Mouse (Mus musculus) lung, postnatal 0 days (tissue): Measurements from ENCODE around the gene Mcl1. TPM values are rescaled to one million over a fixed set of nuclear protein-coding genes. Genes with fewer than 3 reads are reported as not detected.
A peak's percentile ranks its signal among the peaks of the same experiment; 100 is the strongest.
"Not testable (repeated sequence)": the region's sequence is repeated elsewhere in the genome, so short reads cannot be mapped to it uniquely, and the experiment has no call there.

Experiments
- ATAC-seq: fragments of 200-750 bp; cut with Nextera tagmentation; 2 replicates; pipeline ENCODE4 v1.8.0; 2017; ENCODE audit warnings: moderate library complexity
- DNase-seq: peaks from one replicate; pipeline ENCODE4 v3.0.0-alpha.2; 2016; ENCODE audit warnings: low spot score
- H3K27ac ChIP-seq: fragments of 300-500 bp; sonication (generic); 2 replicates; pipeline ENCODE4 v1.5.1; 2014; ENCODE audit warnings: antibody characterized with exemption, mild to moderate bottlenecking, low read length, mixed read lengths
- H3K27me3 ChIP-seq: fragments of 300-500 bp; sonication (generic); replicated peaks from 2 replicates; pipeline ENCODE4 v1.6.1; 2014; ENCODE audit warnings: low read length, mixed read lengths; ENCODE audit not compliant: insufficient read depth
- H3K36me3 ChIP-seq: fragments of 300-500 bp; sonication (generic); 2 replicates; pipeline ENCODE4 v1.6.1; 2014; ENCODE audit warnings: low read length, mixed read lengths; ENCODE audit not compliant: insufficient read depth
- H3K4me1 ChIP-seq: fragments of 300-500 bp; sonication (generic); 2 replicates; pipeline ENCODE4 v1.6.1; 2014; ENCODE audit warnings: antibody characterized with exemption, low read depth, low read length, mixed read lengths; ENCODE audit not compliant: insufficient read depth
- H3K4me2 ChIP-seq: fragments of 300-500 bp; sonication (generic); replicated peaks from 2 replicates; pipeline ENCODE4 v1.6.1; 2014; ENCODE audit warnings: low read depth, mild to moderate bottlenecking, low read length, moderate library complexity, mixed read lengths
- H3K4me3 ChIP-seq: fragments of 300-500 bp; sonication (generic); 2 replicates; pipeline ENCODE4 v1.5.1; 2014; ENCODE audit warnings: low read depth, low read length
- H3K9ac ChIP-seq: fragments of 300-500 bp; sonication (generic); replicated peaks from 2 replicates; pipeline ENCODE4 v1.6.1; 2014; ENCODE audit warnings: low read depth, mild to moderate bottlenecking
- H3K9me3 ChIP-seq: fragments of 300-500 bp; sonication (generic); 2 replicates; pipeline ENCODE4 v1.6.1; 2016; ENCODE audit warnings: low read length, mixed read lengths
- CTCF ChIP-seq: IDR thresholded peaks from 2 replicates; pipeline ENCODE4 v1.5.1; 2016; ENCODE audit warnings: antibody characterized with exemption, mild to moderate bottlenecking
- EP300 ChIP-seq: IDR thresholded peaks from 2 replicates; pipeline ENCODE4 v1.6.1; 2016; ENCODE audit warnings: antibody characterized with exemption, mild to moderate bottlenecking, control low read depth
- WGBS: fragments of 180-500 bp; shearing (Covaris S2); extraction: QIAGEN DNeasy Blood & Tissue Kit; methylation state at CpG from one replicate; pipeline ENCODE4 v1.1.7; 2014; 5-methylcytosine and 5-hydroxymethylcytosine counted together
- polyA plus RNA-seq: library from polyadenylated mRNA; unstranded; fragments of >200 nt; fragmentation: Nextera tagmentation; extraction: Ambion mirVana; gene quantifications from 2 replicates; pipeline ENCODE4 v1.2.1, GENCODE M21; 2015

Gene Mcl1
- polyA plus RNA-seq, 1 experiment from 2014 or later: 101 TPM

- 0 out of 2 replicates have a peak overlapping the region, but pooled peaks have one; percentile 3 for H3K4me2 ChIP-seq
- H3K27me3 ChIP-seq: no peaks in the 10 kb centered on the region
- DNase-seq (peak; percentile 96), ATAC-seq (peak; percentile 74)
- peaks cover 59% of the 10 kb centered on the region for H3K4me1 ChIP-seq
- no peak overlapping the region for H3K4me3 ChIP-seq
- no peak overlapping the region for H3K9ac ChIP-seq
- no peak for TF ChIP-seq CTCF
- peak; percentile 99 for TF ChIP-seq EP300
- peak overlapping the region; percentile 90 for H3K27ac ChIP-seq
- no peaks in the 10 kb centered on the region for H3K9me3 ChIP-seq
- WGBS: 21% methylated on average over 6 of the region's 6 CpGs
- peaks cover 18% of the 10 kb centered on the region; the same call in 1 of the 2 replicates for H3K36me3 ChIP-seq
These were observed 7.7 kb downstream of the Mcl1 start for GRCm38 (mm10) chr3:95666124-95666844.

GRCm38 (mm10) chr3:95667521-95667920, 8.9 kb downstream of the Mcl1 start:
- Histone ChIP-seq H3K9ac (peak overlapping the region; percentile 6), H3K9me3 (no peaks in the 10 kb centered on the region), H3K4me2 (peak overlapping the region; percentile 3), H3K4me3 (no peak overlapping the region), H3K27ac (peak overlapping the region; percentile 90), H3K36me3 (peaks cover 11% of the 10 kb centered on the region; the same call in 1 of the 2 replicates), H3K4me1 (peaks cover 63% of the 10 kb centered on the region), H3K27me3 (no peaks in the 10 kb centered on the region)
- DNase-seq (no peak), ATAC-seq (no peak)
- 24% methylated on average over 4 of the region's 4 CpGs for WGBS
- no peak for TF ChIP-seq EP300
- no peak for TF ChIP-seq CTCF

DNA sequence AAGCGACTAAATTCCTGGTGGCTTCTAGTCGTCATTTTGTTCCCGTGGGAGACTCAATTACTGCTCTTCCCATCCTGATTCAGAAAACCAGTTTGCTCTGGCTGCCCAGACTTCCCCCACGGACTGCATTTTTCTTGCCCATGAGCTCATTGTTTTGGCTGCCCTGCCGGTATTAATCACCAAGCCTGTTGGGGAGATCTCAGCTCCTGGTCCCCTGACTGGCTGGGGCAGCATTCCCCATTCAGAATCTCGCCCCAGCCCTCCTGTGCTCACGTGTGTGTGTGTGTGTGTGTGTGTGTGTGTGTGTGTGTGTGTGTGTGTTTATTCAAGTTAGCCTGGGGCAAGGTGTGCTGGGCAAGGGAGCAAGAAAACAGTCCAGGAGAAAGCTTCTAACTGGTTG, 9.4 kb downstream of the Mcl1 start:
- TF ChIP-seq CTCF (no peak), EP300 (peak; percentile 86)
- H3K27ac ChIP-seq: peak overlapping the region; percentile 90
- WGBS: 16% methylated on average over 7 of the region's 7 CpGs
- no peaks in the 10 kb centered on the region for H3K9me3 ChIP-seq
- peak overlapping the region; percentile 3 for H3K4me2 ChIP-seq
- H3K27me3 ChIP-seq: no peaks in the 10 kb centered on the region
- H3K36me3 ChIP-seq: peaks cover 7% of the 10 kb centered on the region; the same call in 1 of the 2 replicates
- peak overlapping the region; percentile 6 for H3K9ac ChIP-seq
- H3K4me1 ChIP-seq: peaks cover 63% of the 10 kb centered on the region
- peak; percentile 96 for DNase-seq
- H3K4me3 ChIP-seq: no peak overlapping the region
- ATAC-seq: peak; percentile 73

- peak overlapping the region; percentile 6; the same call in 1 of the 2 replicates for H3K9ac ChIP-seq
These were observed 10.2 kb downstream of the Mcl1 start for GRCm38 (mm10) chr3:95668589-95669308.

DNA sequence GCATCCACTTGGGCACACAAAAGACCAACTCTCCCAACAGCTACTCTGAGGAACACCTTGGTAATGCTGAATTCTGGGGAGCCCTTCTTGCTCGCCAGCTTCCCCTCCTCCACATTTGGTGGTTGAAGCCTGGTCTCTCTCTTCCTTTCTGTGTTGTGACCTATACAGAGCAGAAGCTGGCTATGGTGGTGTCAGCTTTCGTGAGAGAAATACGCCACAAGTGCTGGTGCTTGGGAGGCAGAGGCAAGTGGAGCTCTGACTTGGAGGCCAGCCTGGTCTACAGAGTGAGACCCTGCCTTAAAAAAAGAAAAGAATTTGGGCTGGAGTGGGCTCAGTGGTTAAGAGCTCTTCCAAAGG, 10.7 kb downstream of the Mcl1 start:
- no peak overlapping the region for H3K4me2 ChIP-seq
- no peak overlapping the region for H3K9ac ChIP-seq
- TF ChIP-seq CTCF (no peak), EP300 (no peak)
- H3K4me3 ChIP-seq: no peak overlapping the region
- H3K27me3 ChIP-seq: no peaks in the 10 kb centered on the region
- 89% methylated on average over 3 of the region's 3 CpGs for whole genome bisulfite sequencing
- peaks cover 61% of the 10 kb centered on the region for H3K4me1 ChIP-seq
- ATAC-seq (no peak), DNase-seq (no peak)
- H3K9me3 ChIP-seq: no peaks in the 10 kb centered on the region
- H3K36me3 ChIP-seq: no peaks in the 10 kb centered on the region
- H3K27ac ChIP-seq: peak overlapping the region; percentile 90

More at GRCm38 (mm10) chr3:95668589-95669308, 10.2 kb downstream of the Mcl1 start:
- DNase-seq: peak; percentile 63
- Histone ChIP-seq H3K27ac (peak overlapping the region; percentile 90), H3K9me3 (no peaks in the 10 kb centered on the region), H3K4me1 (peaks cover 64% of the 10 kb centered on the region), H3K4me3 (no peak overlapping the region), H3K36me3 (0 out of 2 replicates have a peak, but pooled peaks cover under 1% of the 10 kb centered on the region), H3K27me3 (no peaks in the 10 kb centered on the region), H3K4me2 (peak overlapping the region; percentile 3; the same call in 1 of the 2 replicates)
- TF ChIP-seq EP300 (peak; percentile 34; the same call in 1 of the 2 replicates), CTCF (no peak)
- no peak for ATAC-seq
- 26% methylated on average over 7 of the region's 7 CpGs for WGBS

DNA sequence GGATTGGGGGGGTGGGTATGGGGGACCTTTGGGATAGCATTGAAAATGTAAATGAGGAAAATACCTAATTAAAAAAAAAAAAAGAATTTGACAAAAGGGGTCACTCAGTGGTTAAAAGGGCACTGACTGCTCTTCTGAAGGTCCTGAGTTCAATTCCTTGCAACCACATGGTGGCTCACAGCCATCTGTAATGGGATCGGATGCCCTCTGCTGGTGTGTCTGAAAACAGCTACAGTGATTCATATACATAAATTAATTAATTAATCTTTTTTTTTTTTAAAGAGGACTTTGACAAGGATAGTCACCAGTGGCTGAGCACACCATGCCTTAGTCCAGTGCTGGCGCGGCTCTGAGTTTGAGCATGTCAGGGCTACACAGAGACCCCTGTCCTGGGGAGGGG, 11.8 kb downstream of the Mcl1 start:
- H3K9me3 ChIP-seq, H3K4me3 ChIP-seq, ATAC-seq, H3K27me3 ChIP-seq, H3K4me2 ChIP-seq, DNase-seq, H3K36me3 ChIP-seq, H3K9ac ChIP-seq: not testable (repeated sequence)
- TF ChIP-seq CTCF: peak; percentile 46
- H3K27ac ChIP-seq: peak overlapping the region; percentile 11; the same call in 1 of the 2 replicates
- WGBS: 96% methylated on average over 3 of the region's 3 CpGs
- H3K4me1 ChIP-seq: peaks cover 62% of the 10 kb centered on the region
